Mouse (Mus musculus): ENCODE data around the gene Elf2. TPM values are rescaled to one million over a fixed set of nuclear protein-coding genes. Genes with fewer than 3 reads are reported as not detected.
A peak's percentile ranks its signal among the peaks of the same experiment; 100 is the strongest.

The Elf2 gene
- 10 to 100 TPM; 48.5 to 51.8 TPM for total RNA-seq (2021)
- long read RNA-seq, experiment 1, partial matches to known transcripts: 2 of 10 reads
- long read RNA-seq, experiment 1, other reads (novel, unspliced or antisense): 2 of 10 reads
- long read RNA-seq, experiment 2, full-length matches to known transcripts: 9 of 11 reads
- long read RNA-seq, experiment 2, partial matches to known transcripts: 1 of 11 reads
- long read RNA-seq, experiment 2, other reads (novel, unspliced or antisense): 1 of 11 reads

GRCm38 (mm10) chr3:51340552-51341267, at the start of gene Elf2:
TSS of gene Elf2 (minus strand) at chr3:51340663.
- no peak for TF ChIP-seq CTCF (IDR thresholded peaks at IDR 0.05)
- intact Hi-C loops (cut with DNase I): loop anchor here (1.0 to 2.0 kb wide), 2 partner anchors 24 to 64 kb away; no protein-coding TSS in a partner anchor
- peak within 1 kb of the TSS; percentile 95 for H3K4me3 ChIP-seq
- peak; percentile 81 to 84 for DNase-seq (ENCODE audit: extremely low spot score in 1 of 2, low spot score in 2 of 2)
- H3K27ac ChIP-seq: peak within 1 kb of the TSS; percentile 92

GRCm38 (mm10) chr3:51388904-51389303, 48.4 kb upstream of the Elf2 start:
- TF ChIP-seq CTCF (IDR thresholded peaks at IDR 0.05): no peak
- intact Hi-C loops (cut with DNase I): no loop called here
- Histone ChIP-seq H3K27ac (no peak overlapping the region), H3K4me3 (no peak overlapping the region)
- no peak for DNase-seq (ENCODE audit: extremely low spot score in 1 of 2, low spot score in 2 of 2)

GRCm38 (mm10) chr3:51387868-51388381, 47.5 kb upstream of the Elf2 start:
- intact Hi-C loops (cut with DNase I): no loop called here
- DNase-seq (ENCODE audit: extremely low spot score in 1 of 2, low spot score in 2 of 2): no peak
- no peak overlapping the region for H3K4me3 ChIP-seq
- H3K27ac ChIP-seq: no peak overlapping the region
- no peak for TF ChIP-seq CTCF (IDR thresholded peaks at IDR 0.05)

GRCm38 (mm10) chr3:51387134-51387451, 46.6 kb upstream of the Elf2 start:
- H3K27ac ChIP-seq: no peak overlapping the region
- DNase-seq (ENCODE audit: extremely low spot score in 1 of 2, low spot score in 2 of 2): no peak
- H3K4me3 ChIP-seq: no peak overlapping the region
- intact Hi-C loops (cut with DNase I): no loop called here
- no peak for TF ChIP-seq CTCF (IDR thresholded peaks at IDR 0.05)

- intact Hi-C loops (cut with DNase I): no loop called here
Observed at GRCm38 (mm10) chr3:51386441-51387133, 46.1 kb upstream of the Elf2 start.

GRCm38 (mm10) chr3:51383409-51383808, 42.9 kb upstream of the Elf2 start:
- no peak for DNase-seq (ENCODE audit: extremely low spot score in 1 of 2, low spot score in 2 of 2)
- H3K27ac ChIP-seq: no peak overlapping the region
- TF ChIP-seq CTCF (IDR thresholded peaks at IDR 0.05): no peak
- intact Hi-C loops (cut with DNase I): no loop called here
- no peak overlapping the region for H3K4me3 ChIP-seq

More at GRCm38 (mm10) chr3:51386441-51387133, 46.1 kb upstream of the Elf2 start:
- DNase-seq (ENCODE audit: extremely low spot score in 1 of 2, low spot score in 2 of 2): no peak
- no peak overlapping the region for H3K4me3 ChIP-seq
- TF ChIP-seq CTCF (IDR thresholded peaks at IDR 0.05): no peak
- H3K27ac ChIP-seq: no peak overlapping the region

- TF ChIP-seq CTCF (IDR thresholded peaks at IDR 0.05): no peak
- Histone ChIP-seq H3K4me3 (no peak overlapping the region), H3K27ac (no peak overlapping the region)
- intact Hi-C loops (cut with DNase I): no loop called here
- no peak for DNase-seq (ENCODE audit: extremely low spot score in 1 of 2, low spot score in 2 of 2)
Observed at GRCm38 (mm10) chr3:51380660-51381014, 40.2 kb upstream of the Elf2 start.

- intact Hi-C loops (cut with DNase I): loop anchor here (2.0 to 5.0 kb wide), 2 partner anchors 29 to 862 kb away; partner anchors contain the start of gene Ndufc1
- no peak for DNase-seq (ENCODE audit: extremely low spot score in 1 of 2, low spot score in 2 of 2)
- TF ChIP-seq CTCF (IDR thresholded peaks at IDR 0.05): no peak
Observed at GRCm38 (mm10) chr3:51379786-51380659, 39.6 kb upstream of the Elf2 start.

GRCm38 (mm10) chr3:51378665-51378946, 38.1 kb upstream of the Elf2 start:
- intact Hi-C loops (cut with DNase I): loop anchor here (2.0 to 5.0 kb wide), 2 partner anchors 30 to 864 kb away; partner anchors contain the start of gene Ndufc1
- no peak for DNase-seq (ENCODE audit: extremely low spot score in 1 of 2, low spot score in 2 of 2)
- no peak for TF ChIP-seq CTCF (IDR thresholded peaks at IDR 0.05)
- Histone ChIP-seq H3K4me3 (no peak overlapping the region), H3K27ac (no peak overlapping the region)

More at GRCm38 (mm10) chr3:51379786-51380659, 39.6 kb upstream of the Elf2 start:
- Histone ChIP-seq H3K4me3 (no peak overlapping the region), H3K27ac (no peak overlapping the region)

- no peak for DNase-seq (ENCODE audit: extremely low spot score in 1 of 2, low spot score in 2 of 2)
- Histone ChIP-seq H3K4me3 (no peak overlapping the region; the same call in 1 of the 2 replicates), H3K27ac (no peak overlapping the region)
- intact Hi-C loops (cut with DNase I): loop anchor here (2.0 to 5.0 kb wide), 2 partner anchors 31 to 864 kb away; partner anchors contain the start of gene Ndufc1
- TF ChIP-seq CTCF (IDR thresholded peaks at IDR 0.05): peak; percentile 66
Observed at GRCm38 (mm10) chr3:51377878-51378664, 37.6 kb upstream of the Elf2 start.
